Mouse (Mus musculus) intestine, embryonic 16.5 days (tissue): ENCODE measurements around the gene Ranbp1. TPM values are rescaled to one million over a fixed set of nuclear protein-coding genes. Genes with fewer than 3 reads are reported as not detected.
A peak's percentile ranks its signal among the peaks of the same experiment; 100 is the strongest.

Experiments used
- ATAC-seq: fragments of 200-750 bp; cut with Nextera tagmentation; 2 replicates; pipeline ENCODE4 v1.8.0; 2017; ENCODE audit warnings: moderate TSS enrichment, moderate library complexity
- H3K27ac ChIP-seq: fragments of 300-500 bp; sonication (generic); 2 replicates; pipeline ENCODE4 v1.5.1; 2014; ENCODE audit warnings: mild to moderate bottlenecking, low read length
- H3K27me3 ChIP-seq: fragments of 300-500 bp; sonication (generic); replicated peaks from 2 replicates; pipeline ENCODE4 v1.6.1; 2014; ENCODE audit warnings: low read length, control low read depth, mixed read lengths; ENCODE audit not compliant: control insufficient read depth, insufficient read depth
- H3K36me3 ChIP-seq: fragments of 300-500 bp; sonication (generic); 2 replicates; pipeline ENCODE4 v1.6.1; 2014; ENCODE audit warnings: low read length, control low read depth; ENCODE audit not compliant: control insufficient read depth, insufficient read depth
- H3K4me1 ChIP-seq: fragments of 300-500 bp; sonication (generic); 2 replicates; pipeline ENCODE4 v1.6.1; 2014; ENCODE audit warnings: low read length, control low read depth, mixed read lengths; ENCODE audit not compliant: control insufficient read depth, insufficient read depth
- H3K4me2 ChIP-seq: fragments of 300-500 bp; sonication (generic); 2 replicates; pipeline ENCODE4 v1.6.1; 2014; ENCODE audit warnings: low read depth, low read length, control low read depth
- H3K4me3 ChIP-seq: fragments of 300-500 bp; sonication (generic); 2 replicates; pipeline ENCODE4 v1.5.1; 2014; ENCODE audit warnings: mild to moderate bottlenecking, low read length
- H3K9ac ChIP-seq: fragments of 300-500 bp; sonication (generic); 2 replicates; pipeline ENCODE4 v1.6.1; 2014; ENCODE audit warnings: low read depth, low read length
- H3K9me3 ChIP-seq: fragments of 300-500 bp; sonication (generic); 2 replicates; pipeline ENCODE4 v1.6.1; 2016; ENCODE audit warnings: low read length, control low read depth; ENCODE audit not compliant: control insufficient read depth
- WGBS: fragments of 180-500 bp; shearing (Covaris S2); extraction: QIAGEN DNeasy Blood & Tissue Kit; methylation state at CpG from one replicate; pipeline ENCODE4 v1.1.7; 2014; 5-methylcytosine and 5-hydroxymethylcytosine counted together
- polyA plus RNA-seq: library from polyadenylated mRNA; unstranded; fragments of >200 nt; fragmentation: Nextera tagmentation; extraction: Ambion mirVana; gene quantifications from 2 replicates; pipeline ENCODE4 v1.2.1, GENCODE M21; 2015

Gene Ranbp1
- polyA plus RNA-seq, 1 experiment from 2014 or later = 484 TPM

GRCm38 (mm10) chr16:18235389-18236065 is 13.0 kb downstream of the Ranbp1 start:
- peak overlapping the region; percentile 87 for H3K4me2 ChIP-seq
- WGBS = 6% methylated on average over 19 of the region's 19 CpGs

GRCm38 (mm10) chr16:18234671-18235388 is 13.7 kb downstream of the Ranbp1 start, which contains the start of gene Zdhhc8:
Gene Zdhhc8, minus strand, starts transcription at chr16:18235136.
- H3K27me3 ChIP-seq = no peaks in the 10 kb centered on the region
- peak within 1 kb of the TSS; percentile 82 for H3K27ac ChIP-seq
- WGBS = 2% methylated on average over 68 of the region's 79 CpGs
- H3K9ac ChIP-seq = peak within 1 kb of the TSS; percentile 84
- no peaks in the 10 kb centered on the region for H3K9me3 ChIP-seq
- peak within 1 kb of the TSS; percentile 83 for H3K4me3 ChIP-seq
- H3K4me2 ChIP-seq = peak within 1 kb of the TSS; percentile 87
- peaks cover 21% of the 10 kb centered on the region for H3K4me1 ChIP-seq
- ATAC-seq = peak; percentile 80
- H3K36me3 ChIP-seq = peaks cover 8% of the 10 kb centered on the region

More at GRCm38 (mm10) chr16:18235389-18236065, 13.0 kb downstream of the Ranbp1 start:
- Histone ChIP-seq H3K9ac (peak overlapping the region; percentile 84), H3K9me3 (no peaks in the 10 kb centered on the region), H3K27ac (peak overlapping the region; percentile 82), H3K4me3 (peak overlapping the region; percentile 83), H3K4me1 (peaks cover 21% of the 10 kb centered on the region), H3K27me3 (no peaks in the 10 kb centered on the region), H3K36me3 (peaks cover 8% of the 10 kb centered on the region)
- peak; percentile 64 for ATAC-seq

- H3K9ac ChIP-seq = peak overlapping the region; percentile 84
- H3K27ac ChIP-seq = peak overlapping the region; percentile 82; the same call in 1 of the 2 replicates
- H3K36me3 ChIP-seq = peaks cover 4% of the 10 kb centered on the region; the same call in 1 of the 2 replicates
- H3K9me3 ChIP-seq = no peaks in the 10 kb centered on the region
- H3K4me1 ChIP-seq = peaks cover 27% of the 10 kb centered on the region
- H3K27me3 ChIP-seq = no peaks in the 10 kb centered on the region
- ATAC-seq = peak; percentile 16; the same call in 1 of the 2 replicates
- H3K4me2 ChIP-seq = peak overlapping the region; percentile 87
- 16% methylated on average over 13 of the region's 13 CpGs for WGBS
- H3K4me3 ChIP-seq = peak overlapping the region; percentile 83
Observed at GRCm38 (mm10) chr16:18233919-18234670, 14.4 kb downstream of the Ranbp1 start.

GRCm38 (mm10) chr16:18233451-18233850 is 15.1 kb downstream of the Ranbp1 start:
- peak overlapping the region; percentile 84; the same call in 1 of the 2 replicates for H3K9ac ChIP-seq
- H3K27ac ChIP-seq = no peak overlapping the region
- no peaks in the 10 kb centered on the region for H3K27me3 ChIP-seq
- no peaks in the 10 kb centered on the region for H3K9me3 ChIP-seq
- H3K4me3 ChIP-seq = no peak overlapping the region
- H3K4me2 ChIP-seq = no peak overlapping the region; the same call in 1 of the 2 replicates
- no peaks in the 10 kb centered on the region for H3K36me3 ChIP-seq
- 53% methylated on average over 1 of the region's 1 CpGs for WGBS
- peaks cover 27% of the 10 kb centered on the region for H3K4me1 ChIP-seq
- no peak for ATAC-seq

- WGBS = 84% methylated on average over 4 of the region's 4 CpGs
- H3K4me3 ChIP-seq = no peak overlapping the region
- no peak overlapping the region for H3K4me2 ChIP-seq
- no peaks in the 10 kb centered on the region for H3K9me3 ChIP-seq
- H3K27ac ChIP-seq = no peak overlapping the region
- no peak for ATAC-seq
- peaks cover 26% of the 10 kb centered on the region for H3K4me1 ChIP-seq
- H3K9ac ChIP-seq = no peak overlapping the region; the same call in 1 of the 2 replicates
- 0 out of 2 replicates have a peak, but pooled peaks cover 3% of the 10 kb centered on the region for H3K36me3 ChIP-seq
- H3K27me3 ChIP-seq = no peaks in the 10 kb centered on the region
Observed at GRCm38 (mm10) chr16:18231451-18231850, 17.1 kb downstream of the Ranbp1 start.

- Histone ChIP-seq H3K4me2 (no peak overlapping the region), H3K4me3 (no peak overlapping the region), H3K9ac (no peak overlapping the region; the same call in 1 of the 2 replicates), H3K9me3 (no peaks in the 10 kb centered on the region), H3K27ac (no peak overlapping the region), H3K36me3 (0 out of 2 replicates have a peak, but pooled peaks cover 3% of the 10 kb centered on the region), H3K27me3 (no peaks in the 10 kb centered on the region), H3K4me1 (peaks cover 22% of the 10 kb centered on the region)
- 89% methylated on average over 3 of the region's 3 CpGs for WGBS
- no peak for ATAC-seq
Observed at GRCm38 (mm10) chr16:18231047-18231446, 17.5 kb downstream of the Ranbp1 start.

- Histone ChIP-seq H3K27me3 (no peaks in the 10 kb centered on the region), H3K27ac (no peak overlapping the region), H3K4me3 (no peak overlapping the region), H3K4me2 (no peak overlapping the region), H3K4me1 (peaks cover 18% of the 10 kb centered on the region), H3K9me3 (no peaks in the 10 kb centered on the region), H3K9ac (no peak overlapping the region), H3K36me3 (peaks cover 3% of the 10 kb centered on the region; the same call in 1 of the 2 replicates)
- no peak for ATAC-seq
- 85% methylated on average over 6 of the region's 6 CpGs for WGBS
Observed at GRCm38 (mm10) chr16:18230617-18231016, 17.9 kb downstream of the Ranbp1 start.

- no peak overlapping the region for H3K4me3 ChIP-seq
- H3K36me3 ChIP-seq = peaks cover 11% of the 10 kb centered on the region
- peaks cover 17% of the 10 kb centered on the region for H3K4me1 ChIP-seq
- no peaks in the 10 kb centered on the region for H3K9me3 ChIP-seq
- no peak overlapping the region for H3K4me2 ChIP-seq
- no peak overlapping the region for H3K27ac ChIP-seq
- 54% methylated on average over 11 of the region's 11 CpGs for WGBS
- no peak overlapping the region for H3K9ac ChIP-seq
- no peaks in the 10 kb centered on the region for H3K27me3 ChIP-seq
- ATAC-seq = 0 out of 2 replicates have a peak, but pooled peaks have one; percentile 23
Observed at GRCm38 (mm10) chr16:18229622-18230021, 18.9 kb downstream of the Ranbp1 start.

- 88% methylated on average over 4 of the region's 4 CpGs for WGBS
- no peak overlapping the region for H3K27ac ChIP-seq
Observed at GRCm38 (mm10) chr16:18228856-18229255, 19.7 kb downstream of the Ranbp1 start.

More at GRCm38 (mm10) chr16:18228856-18229255, 19.7 kb downstream of the Ranbp1 start:
- Histone ChIP-seq H3K4me1 (peaks cover 11% of the 10 kb centered on the region), H3K9me3 (no peaks in the 10 kb centered on the region), H3K4me3 (no peak overlapping the region), H3K4me2 (no peak overlapping the region), H3K27me3 (no peaks in the 10 kb centered on the region), H3K36me3 (peaks cover 15% of the 10 kb centered on the region), H3K9ac (no peak overlapping the region)
- no peak for ATAC-seq
